Mouse (Mus musculus) hindbrain, embryonic 14.5 days (tissue): ENCODE data around the gene Gje1. TPM values are rescaled to one million over a fixed set of nuclear protein-coding genes. Genes with fewer than 3 reads are reported as not detected.

Experiments used
- ATAC-seq: fragments of 200-750 bp; cut with Nextera tagmentation; 2 replicates; pipeline ENCODE4 v1.8.0; 2017; ENCODE audit warnings: moderate number of reproducible peaks, mild to moderate bottlenecking, moderate TSS enrichment, moderate library complexity; ENCODE audit not compliant: low FRiP score
- DNase-seq: peaks from one replicate; pipeline ENCODE4 v3.0.0-alpha.2; 2015; ENCODE audit warnings: low spot score
- H3K27ac ChIP-seq: fragments of 300-500 bp; sonication (generic); 2 replicates; pipeline ENCODE4 v1.5.1; 2014; ENCODE audit warnings: mild to moderate bottlenecking, moderate library complexity
- H3K27me3 ChIP-seq: fragments of 300-500 bp; sonication (generic); 2 replicates; pipeline ENCODE4 v1.6.1; 2014; ENCODE audit warnings: mild to moderate bottlenecking, low read length, mixed read lengths; ENCODE audit not compliant: control insufficient read depth, insufficient read depth
- H3K36me3 ChIP-seq: fragments of 300-500 bp; sonication (generic); replicated peaks from 2 replicates; pipeline ENCODE4 v1.6.1; 2014; ENCODE audit not compliant: control insufficient read depth, insufficient read depth
- H3K4me1 ChIP-seq: fragments of 300-500 bp; sonication (generic); replicated peaks from 2 replicates; pipeline ENCODE4 v1.6.1; 2014; ENCODE audit warnings: antibody characterized with exemption, low read length, mixed read lengths; ENCODE audit not compliant: control insufficient read depth, insufficient read depth
- H3K4me2 ChIP-seq: fragments of 300-500 bp; sonication (generic); replicated peaks from 2 replicates; pipeline ENCODE4 v1.6.1; 2014; ENCODE audit warnings: mild to moderate bottlenecking, moderate library complexity
- H3K4me3 ChIP-seq: fragments of 300-500 bp; sonication (generic); replicated peaks from 2 replicates; pipeline ENCODE4 v1.5.1; 2014; ENCODE audit warnings: mild to moderate bottlenecking, low read length
- H3K9ac ChIP-seq: fragments of 300-500 bp; sonication (generic); 2 replicates; pipeline ENCODE4 v1.6.1; 2014
- H3K9me3 ChIP-seq: fragments of 300-500 bp; sonication (generic); 2 replicates; pipeline ENCODE4 v1.6.1; 2016; ENCODE audit warnings: low read length; ENCODE audit not compliant: control insufficient read depth
- WGBS: fragments of 180-500 bp; shearing (Covaris S2); extraction: QIAGEN DNeasy Blood & Tissue Kit; methylation state at CpG from one replicate; pipeline ENCODE4 v1.1.7; 2014; 5-methylcytosine and 5-hydroxymethylcytosine counted together
- polyA plus RNA-seq: library from polyadenylated mRNA; unstranded; fragments of >200 nt; fragmentation: Nextera tagmentation; extraction: Ambion mirVana; gene quantifications from 2 replicates; pipeline ENCODE4 v1.2.1, GENCODE M21; 2014

Gje1 gene
- polyA plus RNA-seq = not detected in 2 replicates

DNA sequence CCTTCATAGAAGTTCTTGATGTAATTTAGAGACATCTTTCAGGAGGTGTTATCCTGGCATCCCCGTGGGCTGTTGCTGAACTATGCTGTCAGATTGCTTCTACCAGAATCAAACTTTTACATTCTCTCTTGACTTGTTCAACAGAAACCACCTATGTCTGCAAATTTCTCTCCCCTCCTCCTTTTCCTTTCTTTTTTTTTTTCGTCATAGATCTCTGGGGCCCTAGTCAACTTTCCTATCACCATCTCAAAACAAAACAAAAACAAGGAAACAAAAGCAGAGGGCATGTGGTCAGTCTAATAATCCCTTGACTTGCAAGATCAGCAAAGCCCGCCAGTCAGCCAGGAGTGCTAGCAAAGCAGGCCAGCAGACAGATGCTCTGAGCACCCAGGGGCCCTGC is at the start of gene Gje1:
Gje1 (minus strand) TSS at position 101 of the 400 bp plus-strand sequence.
- no peak within 1 kb of the TSS for H3K9ac ChIP-seq
- no peak within 1 kb of the TSS for H3K27ac ChIP-seq
- no peak for DNase-seq
- no peak within 1 kb of the TSS for H3K4me2 ChIP-seq
- no peaks in the 10 kb centered on the region for H3K4me1 ChIP-seq
- H3K27me3 ChIP-seq = no peaks in the 10 kb centered on the region
- no peaks in the 10 kb centered on the region for H3K9me3 ChIP-seq
- 64% methylated on average over 3 of the region's 3 CpGs for WGBS
- H3K36me3 ChIP-seq = no peaks in the 10 kb centered on the region
- no peak for ATAC-seq
- H3K4me3 ChIP-seq = no peak within 1 kb of the TSS

DNA sequence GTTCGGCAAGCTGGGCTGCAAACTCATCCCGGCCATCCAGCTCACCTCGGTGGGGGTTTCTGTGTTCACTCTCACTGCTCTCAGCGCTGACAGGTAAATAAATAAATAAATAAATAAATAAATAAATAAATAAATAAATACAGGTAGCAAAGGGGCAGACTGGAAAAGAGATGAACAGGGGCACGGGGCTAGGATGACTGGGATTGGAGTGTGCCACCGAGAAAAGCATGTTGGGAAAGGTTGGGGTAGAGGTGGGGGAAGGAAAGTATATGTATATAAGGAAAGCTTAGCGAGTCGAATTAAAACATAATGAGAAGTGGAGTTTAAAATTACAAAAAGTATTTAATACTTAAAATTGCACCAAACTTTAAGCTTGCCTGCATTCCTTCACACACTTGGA is 42.6 kb upstream of the Gje1 start:
- DNase-seq (no peak), ATAC-seq (no peak)
- H3K36me3 ChIP-seq = no peaks in the 10 kb centered on the region
- peak overlapping the region; percentile 91 for H3K4me2 ChIP-seq
- H3K27ac ChIP-seq = no peak overlapping the region
- H3K27me3 ChIP-seq = peaks cover 4% of the 10 kb centered on the region; the same call in 1 of the 2 replicates
- WGBS = 19% methylated on average over 8 of the region's 8 CpGs
- no peaks in the 10 kb centered on the region for H3K9me3 ChIP-seq
- peak overlapping the region; percentile 36 for H3K4me3 ChIP-seq
- peak overlapping the region; percentile 28; the same call in 1 of the 2 replicates for H3K9ac ChIP-seq
- H3K4me1 ChIP-seq = no peaks in the 10 kb centered on the region

DNA sequence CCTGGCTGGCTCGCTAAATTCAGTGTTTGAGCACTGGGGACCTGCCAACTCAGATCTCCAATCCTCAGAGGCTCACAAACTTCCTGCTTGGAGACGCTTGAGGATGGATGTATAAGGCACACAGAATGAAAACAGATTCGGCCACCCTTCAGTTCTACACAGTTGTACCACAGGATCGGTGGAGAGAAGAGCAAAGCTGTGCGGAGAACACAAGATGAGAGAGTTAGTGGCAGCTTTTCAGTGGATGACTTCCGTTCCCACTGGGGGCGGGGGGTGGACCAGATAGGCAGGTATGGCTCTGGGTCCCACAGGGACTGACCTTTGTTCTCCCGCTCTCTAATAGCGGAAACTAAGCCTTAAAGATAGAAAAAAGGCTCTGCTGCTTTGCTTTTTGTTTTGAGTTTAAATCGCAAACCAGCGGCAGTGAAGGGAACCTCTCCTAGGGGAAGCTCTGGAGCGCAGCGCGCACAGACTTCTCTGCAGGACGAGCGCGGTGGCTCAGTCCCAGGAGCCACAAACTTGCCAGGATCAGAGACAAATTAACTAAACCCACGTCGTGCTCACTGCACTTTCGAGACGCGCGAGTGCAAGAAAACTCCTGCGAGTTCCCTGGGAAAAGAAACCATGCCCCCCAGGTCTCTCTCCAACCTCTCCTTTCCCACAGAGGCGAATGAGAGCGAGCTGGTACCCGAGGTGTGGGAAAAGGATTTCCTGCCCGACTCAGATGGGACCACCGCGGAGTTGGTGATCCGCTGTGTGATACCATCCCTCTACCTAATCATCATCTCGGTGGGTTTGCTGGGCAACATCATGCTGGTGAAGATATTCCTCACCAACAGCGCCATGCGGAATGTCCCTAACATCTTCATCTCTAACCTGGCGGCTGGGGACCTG is 41.9 kb upstream of the Gje1 start:
- Histone ChIP-seq H3K9ac (peak overlapping the region; percentile 28; the same call in 1 of the 2 replicates), H3K4me3 (peak overlapping the region; percentile 36), H3K4me2 (peak overlapping the region; percentile 91), H3K9me3 (no peaks in the 10 kb centered on the region), H3K4me1 (no peaks in the 10 kb centered on the region), H3K27me3 (peaks cover 4% of the 10 kb centered on the region; the same call in 1 of the 2 replicates), H3K27ac (no peak overlapping the region), H3K36me3 (no peaks in the 10 kb centered on the region)
- DNase-seq = peak; percentile 34
- ATAC-seq = peak; percentile 46; the same call in 1 of the 2 replicates
- WGBS = 3% methylated on average over 35 of the region's 35 CpGs

DNA sequence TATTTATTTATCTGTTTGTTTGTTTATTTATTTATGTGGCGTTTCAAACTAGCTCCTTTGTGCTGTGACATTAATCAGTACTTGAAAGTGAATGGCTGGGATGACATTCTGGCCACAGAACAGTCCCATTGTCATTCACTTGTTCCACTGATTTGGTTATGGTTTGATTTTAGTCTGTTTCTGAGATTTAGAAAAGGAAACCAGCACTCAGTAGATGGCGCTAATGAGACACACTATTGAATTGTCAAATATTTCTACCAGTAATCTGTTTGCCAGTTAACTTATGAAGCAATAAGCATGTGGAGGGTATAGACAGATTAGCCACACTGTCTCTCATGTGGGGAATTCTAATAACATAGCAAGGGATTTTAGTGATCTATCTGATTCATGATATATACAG is 16.3 kb upstream of the Gje1 start:
- no peak for ATAC-seq
- WGBS = 4% methylated on average over 2 of the region's 2 CpGs
- no peaks in the 10 kb centered on the region for H3K9me3 ChIP-seq
- H3K9ac ChIP-seq = no peak overlapping the region
- DNase-seq = peak; percentile 92
- H3K4me1 ChIP-seq = no peaks in the 10 kb centered on the region
- H3K4me2 ChIP-seq = no peak overlapping the region
- H3K27me3 ChIP-seq = no peaks in the 10 kb centered on the region
- H3K27ac ChIP-seq = no peak overlapping the region
- H3K36me3 ChIP-seq = no peaks in the 10 kb centered on the region
- H3K4me3 ChIP-seq = no peak overlapping the region

DNA sequence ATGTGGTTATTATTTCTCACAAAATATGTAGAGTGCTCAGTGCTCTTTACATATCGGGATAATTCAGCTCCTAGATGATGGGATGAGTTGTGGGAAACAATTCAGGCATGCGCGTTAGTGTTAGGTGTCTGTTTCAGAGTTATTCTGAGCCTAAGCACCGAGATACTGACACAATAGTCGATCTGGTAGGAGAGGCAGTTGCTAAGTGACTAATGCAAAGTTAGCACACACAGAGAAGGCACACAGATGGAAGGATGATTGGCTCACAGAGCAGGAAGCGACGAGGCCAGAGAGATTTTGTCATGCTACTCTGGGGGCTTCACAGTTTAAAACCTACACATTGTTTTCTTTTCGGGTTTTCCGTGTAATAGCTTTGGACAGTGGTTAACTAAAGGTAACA is 7.7 kb upstream of the Gje1 start:
- ATAC-seq (no peak), DNase-seq (no peak)
- WGBS = 64% methylated on average over 9 of the region's 9 CpGs

DNA sequence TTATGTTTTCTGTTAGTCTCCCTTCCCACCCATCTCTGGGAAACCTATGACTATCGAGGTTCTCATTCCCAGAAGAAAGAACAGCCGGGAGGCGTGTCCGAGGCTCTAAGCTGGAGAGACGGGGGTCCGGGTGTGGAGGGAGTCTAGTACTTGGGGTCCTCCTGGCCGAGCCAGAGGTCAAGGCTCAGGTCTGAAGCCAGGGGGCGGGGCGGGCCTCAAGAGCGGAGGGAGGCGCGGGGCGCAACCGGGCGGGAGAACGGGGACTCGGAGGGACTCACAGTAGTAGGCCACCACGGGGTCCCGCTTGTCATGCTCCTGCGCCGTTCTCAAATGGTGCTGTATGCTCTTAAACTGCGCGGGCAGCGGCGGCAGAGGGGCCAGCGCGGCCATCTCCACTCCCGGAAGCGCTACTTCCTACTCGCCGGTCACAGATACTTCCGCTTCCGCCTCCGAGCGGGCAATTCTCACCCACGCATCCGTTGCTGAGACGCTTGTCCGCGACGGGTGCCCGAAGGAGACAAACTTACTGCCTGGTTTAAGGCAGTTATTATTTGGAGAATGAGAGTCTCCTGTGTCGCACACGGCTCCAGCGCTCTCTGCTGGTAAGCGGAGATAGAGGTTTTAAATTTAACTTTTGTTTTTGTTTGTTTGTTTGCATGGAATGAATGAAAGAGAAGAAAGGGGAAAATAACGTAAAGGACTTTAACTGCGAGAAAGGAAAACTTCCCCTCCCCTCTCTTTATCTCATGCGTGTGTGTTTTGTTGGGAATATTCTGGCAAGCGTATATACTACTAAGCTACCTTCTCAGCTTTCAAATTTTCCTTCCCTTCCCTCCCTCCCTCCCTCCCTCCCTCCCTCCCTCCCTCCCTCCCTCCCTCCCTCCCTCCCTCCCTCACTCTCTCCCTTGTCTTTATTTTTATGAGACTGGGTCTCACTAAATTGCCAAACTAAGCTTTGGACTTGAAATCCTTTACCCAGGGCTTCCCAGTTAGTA is 12.6 kb downstream of the Gje1 start, which contains the start of the genes Vta1 and Nmbr:
Vta1 (minus strand) TSS at position 489 of the 995 bp plus-strand sequence.
Nmbr (plus strand) TSS at position 520 of the 995 bp plus-strand sequence.
- Histone ChIP-seq H3K27me3 (no peaks in the 10 kb centered on the region), H3K9me3 (no peaks in the 10 kb centered on the region), H3K9ac (peak within 1 kb of the TSS; percentile 69), H3K36me3 (no peaks in the 10 kb centered on the region), H3K4me1 (peaks cover 18% of the 10 kb centered on the region), H3K27ac (peak within 1 kb of the TSS; percentile 77), H3K4me3 (peak within 1 kb of the TSS; percentile 62), H3K4me2 (peak within 1 kb of the TSS; percentile 74)
- under 1% methylated on average over 50 of the region's 50 CpGs for WGBS
- ATAC-seq (peak; percentile 98), DNase-seq (peak; percentile 97)

More for the DNA sequence above, 7.7 kb upstream of the Gje1 start:
- Histone ChIP-seq H3K36me3 (no peaks in the 10 kb centered on the region), H3K4me1 (no peaks in the 10 kb centered on the region), H3K4me3 (no peak overlapping the region), H3K27me3 (no peaks in the 10 kb centered on the region), H3K9ac (no peak overlapping the region), H3K4me2 (no peak overlapping the region), H3K27ac (no peak overlapping the region), H3K9me3 (no peaks in the 10 kb centered on the region)

DNA sequence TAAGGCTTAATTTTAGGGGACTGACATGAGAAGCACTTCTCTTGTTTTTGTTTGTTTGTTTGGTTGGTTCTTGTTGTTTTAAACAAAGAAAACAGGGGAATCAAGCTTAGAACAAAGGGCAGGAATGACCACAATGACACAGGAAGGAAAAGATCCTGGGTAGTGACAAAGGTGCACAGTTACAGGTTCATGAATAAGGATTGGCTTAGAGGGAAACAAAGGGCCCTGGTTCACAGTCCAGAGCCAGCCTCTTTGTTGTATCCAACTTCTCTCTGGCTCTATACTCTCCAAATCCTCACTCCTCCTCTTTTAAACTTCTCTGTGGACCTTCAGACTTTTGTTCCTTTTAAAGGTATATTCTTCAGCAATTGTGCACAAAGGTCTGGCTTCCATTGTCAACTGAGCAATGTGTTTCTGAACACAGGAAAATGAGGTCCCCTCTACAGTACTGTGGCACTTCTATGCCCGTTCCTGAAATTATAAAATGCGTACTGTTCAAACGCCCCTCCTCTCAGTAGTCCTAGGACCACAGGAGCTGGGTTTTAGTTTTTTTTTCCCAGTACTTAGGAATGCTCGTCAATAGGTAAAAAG is 14.1 kb downstream of the Gje1 start:
- Histone ChIP-seq H3K36me3 (no peaks in the 10 kb centered on the region), H3K9ac (peak overlapping the region; percentile 69), H3K4me3 (peak overlapping the region; percentile 62), H3K27ac (peak overlapping the region; percentile 40), H3K9me3 (no peaks in the 10 kb centered on the region), H3K4me2 (peak overlapping the region; percentile 74), H3K4me1 (peaks cover 18% of the 10 kb centered on the region), H3K27me3 (no peaks in the 10 kb centered on the region)
- ATAC-seq = no peak
- DNase-seq = no peak
- 24% methylated on average over 4 of the region's 4 CpGs for WGBS

DNA sequence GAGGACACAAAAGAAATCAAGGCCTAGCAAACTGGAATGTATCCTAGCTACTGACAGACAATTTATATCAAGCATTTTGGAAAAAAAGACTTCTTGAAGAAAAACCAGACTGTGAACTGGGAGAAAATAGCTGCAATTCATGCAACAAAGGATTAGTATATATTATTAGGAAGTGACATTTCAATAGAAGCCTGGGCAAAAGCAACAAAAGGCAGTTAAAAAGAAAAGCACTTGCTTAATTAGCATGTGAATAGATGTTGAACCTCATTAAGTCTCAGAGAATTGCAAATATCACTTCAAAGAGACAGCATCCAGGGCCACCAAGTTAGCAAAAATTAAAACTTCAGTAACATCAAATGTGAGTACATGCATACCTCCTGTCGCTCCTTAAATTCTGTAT is 14.8 kb downstream of the Gje1 start:
- Histone ChIP-seq H3K4me1 (peaks cover 18% of the 10 kb centered on the region), H3K27me3 (no peaks in the 10 kb centered on the region), H3K9me3 (no peaks in the 10 kb centered on the region), H3K36me3 (no peaks in the 10 kb centered on the region), H3K27ac (peak overlapping the region; percentile 40), H3K4me3 (0 out of 2 replicates have a peak overlapping the region, but pooled peaks have one; percentile 62), H3K9ac (peak overlapping the region; percentile 69; the same call in 1 of the 2 replicates), H3K4me2 (peak overlapping the region; percentile 74)
- ATAC-seq (no peak), DNase-seq (no peak)
- 18% methylated on average over 1 of the region's 1 CpGs for WGBS
